ENCODE assay signal across 9 mouse cellular contexts in genomic region chr5:41762947-41763730, GRCm38 (mm10). TPM values are rescaled to one million over a fixed set of nuclear protein-coding genes. Genes with fewer than 3 reads are reported as not detected.
DNase-seq lines count a peak whose midpoint lies in the region; ATAC-seq and TF ChIP-seq lines count a peak whose summit lies in the region.
"Had no signal": no experiment of that assay in that cellular context is flagged by ENCODE, and none has a peak within 500 bp of the region (broad histone marks: within the 10 kb centered on the region; RNA-seq: fewer than 3 reads in every experiment).

No protein-coding gene starts in this region.

- peak overlapping the region; percentile 41 for H3K4me3 ChIP-seq in heart, embryonic 11.5 days (ENCODE audit: low read depth, low read length)
- H3K4me3 ChIP-seq in ES-Bruce4 (ENCODE audit: low read depth, low read length): peak overlapping the region; percentile 62
- H3K4me3 ChIP-seq in embryonic facial prominence, embryonic 15.5 days (replicated peaks): peak overlapping the region; percentile 39
- peak overlapping the region; percentile 52 for H3K4me3 ChIP-seq in limb, embryonic 14.5 days (replicated peaks; ENCODE audit: low read length)

- under 1% methylated on average over 41 of the region's 41 CpGs for WGBS in heart, embryonic 11.5 days (ENCODE audit: insufficient replicate concordance)
- WGBS in embryonic facial prominence, embryonic 15.5 days: 2% methylated on average over 41 of the region's 41 CpGs
- WGBS in limb, embryonic 14.5 days: 2% methylated on average over 40 of the region's 41 CpGs

- H3K9ac ChIP-seq in heart, embryonic 11.5 days (ENCODE audit: low read depth, low read length): no peak overlapping the region
- peak overlapping the region; percentile 8; the same call in 1 of the 2 replicates for H3K9ac ChIP-seq in ES-Bruce4 (ENCODE audit: low read depth, poor library complexity, severe bottlenecking)
- no peak overlapping the region for H3K9ac ChIP-seq in embryonic facial prominence, embryonic 15.5 days
- H3K9ac ChIP-seq in limb, embryonic 14.5 days (ENCODE audit: low read depth, low read length, severe bottlenecking): peak overlapping the region; percentile 70

- no peak overlapping the region for H3K27ac ChIP-seq in heart, embryonic 11.5 days (ENCODE audit: low read depth, low read length)
- no peak overlapping the region for H3K27ac ChIP-seq in ES-Bruce4 (ENCODE audit: insufficient read depth, low read length)
- H3K27ac ChIP-seq in embryonic facial prominence, embryonic 15.5 days (replicated peaks): no peak overlapping the region
- H3K27ac ChIP-seq in limb, embryonic 14.5 days (replicated peaks; ENCODE audit: low read depth, low read length): peak overlapping the region; percentile 63; the same call in 1 of the 2 replicates

- no peak for TF ChIP-seq CTCF in ES-Bruce4 (IDR thresholded peaks at IDR 0.05; ENCODE audit: low read depth, low read length)

- TF ChIP-seq POLR2A in ES-Bruce4 (IDR thresholded peaks at IDR 0.05; ENCODE audit: insufficient read depth, low read length): no peak
- TF ChIP-seq POLR2A in limb, embryonic 14.5 days (IDR thresholded peaks at IDR 0.05; ENCODE audit: borderline replicate concordance, extremely low read depth, insufficient read depth, insufficient read length): no peak

- peaks cover 88% of the 10 kb centered on the region for H3K27me3 ChIP-seq in heart, embryonic 11.5 days (ENCODE audit: control insufficient read depth, insufficient read depth, low read length)
- H3K27me3 ChIP-seq in ES-Bruce4 (ENCODE audit: control insufficient read depth, insufficient read depth, low read length, poor library complexity, severe bottlenecking): peaks cover 28% of the 10 kb centered on the region
- H3K27me3 ChIP-seq in embryonic facial prominence, embryonic 15.5 days: peaks cover 91% of the 10 kb centered on the region
- H3K27me3 ChIP-seq in limb, embryonic 14.5 days (ENCODE audit: control insufficient read depth, insufficient read depth, low read length): peaks cover 93% of the 10 kb centered on the region

- TF ChIP-seq EP300 in ES-Bruce4 (IDR thresholded peaks at IDR 0.05; ENCODE audit: insufficient read depth, low read depth, low read length): no peak

- H3K9me3 ChIP-seq in heart, embryonic 11.5 days (replicated peaks; ENCODE audit: control insufficient read depth, low read length): no peaks in the 10 kb centered on the region
- no peaks in the 10 kb centered on the region for H3K9me3 ChIP-seq in ES-Bruce4 (replicated peaks; ENCODE audit: control insufficient read depth, insufficient read depth, low read length, poor library complexity, severe bottlenecking)
- no peaks in the 10 kb centered on the region for H3K9me3 ChIP-seq in embryonic facial prominence, embryonic 15.5 days (replicated peaks)
- no peaks in the 10 kb centered on the region for H3K9me3 ChIP-seq in limb, embryonic 14.5 days (ENCODE audit: control insufficient read depth, low read length)

- peak; percentile 43; the same call in 1 of the 2 replicates for ATAC-seq in heart, embryonic 11.5 days (replicated peaks; ENCODE audit: insufficient number of reproducible peaks, low FRiP score, low TSS enrichment)
- peak; percentile 37; the same call in 1 of the 2 replicates for ATAC-seq in embryonic facial prominence, embryonic 15.5 days (ENCODE audit: insufficient number of reproducible peaks, low FRiP score, low TSS enrichment, low read depth)
- no peak for ATAC-seq in limb, embryonic 14.5 days (ENCODE audit: low FRiP score, low read depth)

- H3K4me1 ChIP-seq in heart, embryonic 11.5 days (ENCODE audit: control insufficient read depth, insufficient read depth, low read length): peaks cover 6% of the 10 kb centered on the region
- no peaks in the 10 kb centered on the region for H3K4me1 ChIP-seq in ES-Bruce4 (ENCODE audit: control insufficient read depth, insufficient read depth, low read length)
- H3K4me1 ChIP-seq in embryonic facial prominence, embryonic 15.5 days: peaks cover 35% of the 10 kb centered on the region
- peaks cover 21% of the 10 kb centered on the region for H3K4me1 ChIP-seq in limb, embryonic 14.5 days (ENCODE audit: control insufficient read depth, insufficient read depth, low read length)

- no peaks in the 10 kb centered on the region for H3K36me3 ChIP-seq in heart, embryonic 11.5 days (ENCODE audit: control insufficient read depth, insufficient read depth, low read length)
- H3K36me3 ChIP-seq in ES-Bruce4 (ENCODE audit: control insufficient read depth, insufficient read depth, low read length, poor library complexity, severe bottlenecking): no peaks in the 10 kb centered on the region
- no peaks in the 10 kb centered on the region for H3K36me3 ChIP-seq in embryonic facial prominence, embryonic 15.5 days
- H3K36me3 ChIP-seq in limb, embryonic 14.5 days (ENCODE audit: control insufficient read depth, insufficient read depth, low read length): 0 out of 2 replicates have a peak, but pooled peaks cover 2% of the 10 kb centered on the region

- peak overlapping the region; percentile 74 for H3K4me2 ChIP-seq in heart, embryonic 11.5 days
- H3K4me2 ChIP-seq in embryonic facial prominence, embryonic 15.5 days (replicated peaks): peak overlapping the region; percentile 61
- peak overlapping the region; percentile 71 for H3K4me2 ChIP-seq in limb, embryonic 14.5 days (replicated peaks; ENCODE audit: low read depth, low read length, severe bottlenecking)

- DNase-seq in heart, adult 8-10 months (ENCODE audit: low spot score): no peak
- DNase-seq in limb, embryonic 14.5 days (ENCODE audit: low spot score): no peak
- no peak for DNase-seq in frontal cortex, postnatal 25 days (ENCODE audit: low spot score in 2 of 2)
- no peak for DNase-seq in B cell, adult 2 months
- DNase-seq in layer of hippocampus, adult 18-20 months (ENCODE audit: low spot score in 2 of 2): no peak

RNA-seq across cellular contexts. Expression of gene Nkx3-2, which starts 1.2 kb away (rescaled TPM):
- polyA plus RNA-seq in heart, embryonic 11.5 days (2014; fragmentation: Nextera tagmentation; extraction: Ambion mirVana): 0.13 TPM in 1 of 2 replicates, not detected in the other
- total RNA-seq in heart, adult 8-10 months (2022): not detected
- polyA plus RNA-seq in ES-Bruce4 (2011; ENCODE audit: insufficient read depth, insufficient read length, low read depth, missing spikeins): not detected in 2 replicates
- polyA plus RNA-seq in embryonic facial prominence, embryonic 15.5 days (2015; fragmentation: Nextera tagmentation; extraction: Ambion mirVana): 0.18 and 0.36 TPM in 2 replicates
- 10.4 and 14.6 TPM in 2 replicates for polyA plus RNA-seq in limb, embryonic 14.5 days (2012; rRNA removed)
- polyA plus RNA-seq in limb, embryonic 14.5 days (2014; fragmentation: Nextera tagmentation; extraction: Ambion mirVana): 5.7 and 6.7 TPM in 2 replicates
- not detected for total RNA-seq in layer of hippocampus, adult 18-20 months (2021)
- total RNA-seq: hematopoietic stem cell, adult 5-6 weeks had no signal

RNA-seq across cellular contexts. Expression of gene Rab28, which starts 55.2 kb away (rescaled TPM):
- 38.7 and 43.2 TPM in 2 replicates for polyA plus RNA-seq in heart, embryonic 11.5 days (2014; fragmentation: Nextera tagmentation; extraction: Ambion mirVana)
- 100 to 1,000 TPM in 1 of 4 experiments, 10 to 100 TPM in 3; 95.5 to 106 (median 97.0) TPM for total RNA-seq in heart, adult 8-10 months (2022)
- polyA plus RNA-seq in ES-Bruce4 (2011; ENCODE audit: insufficient read depth, insufficient read length, low read depth, missing spikeins): 14.2 and 15.5 TPM in 2 replicates
- polyA plus RNA-seq in embryonic facial prominence, embryonic 15.5 days (2015; fragmentation: Nextera tagmentation; extraction: Ambion mirVana): 70.5 and 75.1 TPM in 2 replicates
- 63.0 and 67.4 TPM in 2 replicates for polyA plus RNA-seq in limb, embryonic 14.5 days (2012; rRNA removed)
- 87.0 and 94.2 TPM in 2 replicates for polyA plus RNA-seq in limb, embryonic 14.5 days (2014; fragmentation: Nextera tagmentation; extraction: Ambion mirVana)
- total RNA-seq in layer of hippocampus, adult 18-20 months (2021): 10 to 100 TPM; 80.6 to 86.4 TPM

Comparison
In these comparisons a context has a peak if more than half of its experiments do, and no peak if none do; other contexts are left out.
1. H3K9ac ChIP-seq: peak in ES-Bruce4 (single experiment) and limb, embryonic 14.5 days (single experiment); none in heart, embryonic 11.5 days (single experiment) and embryonic facial prominence, embryonic 15.5 days (single experiment).
2. Peak in every context shown above with its lines, with median percentiles within 50 percentile points of each other: H3K4me2 ChIP-seq and H3K4me3 ChIP-seq.